ENCODE assay signal across 8 mouse cellular contexts in genomic region chr19:28990194-28990589, GRCm38 (mm10). TPM values are rescaled to one million over a fixed set of nuclear protein-coding genes. Genes with fewer than 3 reads are reported as not detected.
DNase-seq lines count a peak whose midpoint lies in the region; ATAC-seq and TF ChIP-seq lines count a peak whose summit lies in the region.

TSS of gene Cdc37l1 (plus strand) at chr19:28990352.

- peaks cover 17% of the 10 kb centered on the region for H3K4me1 ChIP-seq in forebrain, embryonic 10.5 days
- peaks cover 22% of the 10 kb centered on the region for H3K4me1 ChIP-seq in heart, embryonic 15.5 days (replicated peaks)
- H3K4me1 ChIP-seq in liver, embryonic 14.5 days (replicated peaks; ENCODE audit: control insufficient read depth in 2 of 2, insufficient read depth in 2 of 2, low read length in 1 of 2), result peaks cover 7 to 15% of the 10 kb centered on the region in 2 experiments
- peaks cover 8% of the 10 kb centered on the region; the same call in 1 of the 2 replicates for H3K4me1 ChIP-seq in neural tube, embryonic 11.5 days (ENCODE audit: control insufficient read depth, insufficient read depth, low read length)
- H3K4me1 ChIP-seq in stomach, postnatal 0 days (replicated peaks; ENCODE audit: control insufficient read depth, insufficient read depth), result no peaks in the 10 kb centered on the region

- H3K9ac ChIP-seq in heart, embryonic 15.5 days, result peak within 1 kb of the TSS; percentile 85
- peak within 1 kb of the TSS; percentile 69 for H3K9ac ChIP-seq in liver, embryonic 14.5 days (replicated peaks)
- peak within 1 kb of the TSS; percentile 92 for H3K9ac ChIP-seq in neural tube, embryonic 11.5 days (ENCODE audit: low read length)
- peak within 1 kb of the TSS; percentile 92 for H3K9ac ChIP-seq in stomach, postnatal 0 days (ENCODE audit: low read length)

- TF ChIP-seq EP300 in liver, embryonic 14.5 days (IDR thresholded peaks at IDR 0.05; ENCODE audit: low read depth), result no peak
- peak; percentile 64 for TF ChIP-seq EP300 in stomach, postnatal 0 days (optimal IDR thresholded peaks at IDR 0.05)

- H3K36me3 ChIP-seq in forebrain, embryonic 10.5 days (replicated peaks), result peaks cover 31% of the 10 kb centered on the region
- H3K36me3 ChIP-seq in heart, embryonic 15.5 days, result peaks cover 10% of the 10 kb centered on the region
- H3K36me3 ChIP-seq in liver, embryonic 14.5 days (replicated peaks; ENCODE audit: control insufficient read depth, insufficient read depth, low read depth), result peaks cover 7% of the 10 kb centered on the region
- 0 out of 2 replicates have a peak, but pooled peaks cover 2% of the 10 kb centered on the region for H3K36me3 ChIP-seq in neural tube, embryonic 11.5 days (ENCODE audit: control insufficient read depth, insufficient read depth, low read length)
- no peaks in the 10 kb centered on the region for H3K36me3 ChIP-seq in stomach, postnatal 0 days (ENCODE audit: control insufficient read depth, insufficient read depth, low read length)

- TF ChIP-seq CTCF in liver, embryonic 14.5 days (IDR thresholded peaks at IDR 0.05; ENCODE audit: low read depth), result no peak
- peak; percentile 19; the same call in 1 of the 2 replicates for TF ChIP-seq CTCF in stomach, postnatal 0 days (IDR thresholded peaks at IDR 0.05; ENCODE audit: low read depth)

- peak within 1 kb of the TSS; percentile 95 for H3K27ac ChIP-seq in forebrain, embryonic 10.5 days
- peak within 1 kb of the TSS; percentile 95 for H3K27ac ChIP-seq in heart, embryonic 15.5 days
- H3K27ac ChIP-seq in liver, embryonic 14.5 days, result peak within 1 kb of the TSS; percentile 53
- peak within 1 kb of the TSS; percentile 82 for H3K27ac ChIP-seq in neural tube, embryonic 11.5 days (ENCODE audit: low read depth, low read length)
- H3K27ac ChIP-seq in stomach, postnatal 0 days (replicated peaks), result peak within 1 kb of the TSS; percentile 95

- WGBS in forebrain, embryonic 10.5 days, result under 1% methylated on average over 37 of the region's 37 CpGs
- WGBS in heart, embryonic 15.5 days, result under 1% methylated on average over 37 of the region's 37 CpGs
- under 1% methylated on average over 37 of the region's 37 CpGs for WGBS in liver, embryonic 14.5 days (ENCODE audit: insufficient replicate concordance)
- under 1% methylated on average over 37 of the region's 37 CpGs for WGBS in neural tube, embryonic 11.5 days
- WGBS in stomach, postnatal 0 days, result 0% methylated on average over 37 of the region's 37 CpGs

- H3K4me3 ChIP-seq in forebrain, embryonic 10.5 days, result peak within 1 kb of the TSS; percentile 96
- H3K4me3 ChIP-seq in heart, embryonic 15.5 days, result peak within 1 kb of the TSS; percentile 77
- H3K4me3 ChIP-seq in liver, embryonic 14.5 days (ENCODE audit: insufficient read depth in 1 of 2, low read depth in 2 of 2, low read length in 2 of 2), result peak within 1 kb of the TSS; percentile 74 to 86
- H3K4me3 ChIP-seq in neural tube, embryonic 11.5 days (ENCODE audit: low read depth, low read length), result peak within 1 kb of the TSS; percentile 94
- H3K4me3 ChIP-seq in stomach, postnatal 0 days (ENCODE audit: low read depth, low read length), result peak within 1 kb of the TSS; percentile 88

- no peaks in the 10 kb centered on the region for H3K27me3 ChIP-seq in forebrain, embryonic 10.5 days (ENCODE audit: poor library complexity, severe bottlenecking)
- no peaks in the 10 kb centered on the region for H3K27me3 ChIP-seq in heart, embryonic 15.5 days
- H3K27me3 ChIP-seq in liver, embryonic 14.5 days (ENCODE audit: control insufficient read depth, insufficient read depth, low read length), result no peaks in the 10 kb centered on the region
- H3K27me3 ChIP-seq in neural tube, embryonic 11.5 days (ENCODE audit: control insufficient read depth, insufficient read depth, low read length), result no peaks in the 10 kb centered on the region
- no peaks in the 10 kb centered on the region for H3K27me3 ChIP-seq in stomach, postnatal 0 days (ENCODE audit: control insufficient read depth, insufficient read depth, low read length)

- H3K4me2 ChIP-seq in heart, embryonic 15.5 days, result peak within 1 kb of the TSS; percentile 66
- H3K4me2 ChIP-seq in liver, embryonic 14.5 days (ENCODE audit: low read depth), result peak within 1 kb of the TSS; percentile 82
- H3K4me2 ChIP-seq in neural tube, embryonic 11.5 days (ENCODE audit: low read depth), result peak within 1 kb of the TSS; percentile 74
- H3K4me2 ChIP-seq in stomach, postnatal 0 days (replicated peaks; ENCODE audit: low read depth), result peak within 1 kb of the TSS; percentile 82

- H3K9me3 ChIP-seq in forebrain, embryonic 10.5 days, result no peaks in the 10 kb centered on the region
- no peaks in the 10 kb centered on the region for H3K9me3 ChIP-seq in heart, embryonic 15.5 days (replicated peaks)
- H3K9me3 ChIP-seq in liver, embryonic 14.5 days (ENCODE audit: control insufficient read depth, low read length), result no peaks in the 10 kb centered on the region
- H3K9me3 ChIP-seq in neural tube, embryonic 11.5 days (ENCODE audit: control insufficient read depth, low read length), result no peaks in the 10 kb centered on the region
- no peaks in the 10 kb centered on the region for H3K9me3 ChIP-seq in stomach, postnatal 0 days (ENCODE audit: control insufficient read depth, low read length)

- peak; percentile 86 for ATAC-seq in CD4-positive, CD25-positive, alpha-beta regulatory T cell, adult 4 months
- peak; percentile 99 for ATAC-seq in heart, embryonic 15.5 days (replicated peaks; ENCODE audit: insufficient number of reproducible peaks, insufficient read depth, low FRiP score, low read depth)
- peak; percentile 99 for ATAC-seq in liver, embryonic 14.5 days (ENCODE audit: insufficient read depth)
- ATAC-seq in neural tube, embryonic 11.5 days (ENCODE audit: insufficient read depth, low FRiP score, low TSS enrichment), result peak; percentile 100
- ATAC-seq in stomach, postnatal 0 days (ENCODE audit: low FRiP score, low TSS enrichment), result peak; percentile 99

- peak; percentile 92 for DNase-seq in c-Kit-negative CD71-positive TER-119-positive erythroid progenitor cells, embryonic 14.5 days (ENCODE audit: low read depth, low spot score)
- DNase-seq in forebrain, embryonic 10.5 days (ENCODE audit: extremely low spot score, low spot score), result peak; percentile 99
- DNase-seq in kidney, postnatal 25 days, result peak; percentile 99 to 100
- peak; percentile 91 to 93 (median 92) for DNase-seq in liver, embryonic 14.5 days (ENCODE audit: low read depth in 3 of 3, low spot score in 3 of 3)
- DNase-seq in neural tube, embryonic 11.5 days (ENCODE audit: low spot score), result peak; percentile 98
- peak; percentile 99 for DNase-seq in stomach, postnatal 0 days (ENCODE audit: low spot score)

RNA-seq across cellular contexts. Expression of gene Cdc37l1, which starts in this region (rescaled TPM):
- polyA plus RNA-seq in CD4-positive, CD25-positive, alpha-beta regulatory T cell, adult 4 months (2017; shearing (Covaris generic)), result 10 to 100 TPM; 36.0 to 40.7 TPM
- 37.2 and 37.6 TPM in 2 replicates for polyA plus RNA-seq in forebrain, embryonic 10.5 days (2016; fragmentation: Nextera tagmentation; extraction: Ambion mirVana)
- polyA plus RNA-seq in heart, embryonic 15.5 days (2015; fragmentation: Nextera tagmentation; extraction: Ambion mirVana), result 41.3 and 44.8 TPM in 2 replicates
- polyA plus RNA-seq in liver, embryonic 14.5 days (2012; rRNA removed), result 5.8 and 8.3 TPM in 2 replicates
- 8.0 and 8.7 TPM in 2 replicates for polyA plus RNA-seq in liver, embryonic 14.5 days (2014; fragmentation: Nextera tagmentation; extraction: Ambion mirVana)
- polyA plus RNA-seq in neural tube, embryonic 11.5 days (2014; fragmentation: Nextera tagmentation; extraction: Ambion mirVana), result 51.8 and 53.0 TPM in 2 replicates
- polyA plus RNA-seq in stomach, postnatal 0 days (2015; fragmentation: Nextera tagmentation; extraction: Ambion mirVana), result 19.5 and 19.7 TPM in 2 replicates

Comparison
In these comparisons a context has a peak if more than half of its experiments do, and no peak if none do; other contexts are left out.
1. Peak in every context shown above with its lines: DNase-seq, ATAC-seq, H3K4me3 ChIP-seq and H3K27ac ChIP-seq.